Mouse (Mus musculus): Measurements from ENCODE around the gene Avpr1a. TPM values are rescaled to one million over a fixed set of nuclear protein-coding genes. Genes with fewer than 3 reads are reported as not detected.

The Avpr1a gene
- polyA plus RNA-seq, 1 experiment from 2014 or later: 0.16 TPM

- 21% methylated on average over 2 of the region's 2 CpGs for WGBS
- H3K9me3 ChIP-seq: no peaks in the 10 kb centered on the region
- H3K4me1 ChIP-seq: peaks cover 18% of the 10 kb centered on the region
- no peaks in the 10 kb centered on the region for H3K36me3 ChIP-seq (replicated peaks)
- H3K4me3 ChIP-seq: no peak overlapping the region
- H3K27ac ChIP-seq (replicated peaks): no peak overlapping the region
- DNase-seq (ENCODE audit: low spot score): no peak
- H3K27me3 ChIP-seq (replicated peaks; ENCODE audit: low read depth, poor library complexity, severe bottlenecking): no peaks in the 10 kb centered on the region
Observed at GRCm38 (mm10) chr10:122498551-122498950, 50.3 kb downstream of the Avpr1a start.

GRCm38 (mm10) chr10:122499306-122499705 lies 51.0 kb downstream of the Avpr1a start:
- WGBS: 57% methylated on average over 6 of the region's 6 CpGs
- no peak overlapping the region for H3K27ac ChIP-seq (replicated peaks)
- peaks cover 18% of the 10 kb centered on the region for H3K4me1 ChIP-seq
- no peak overlapping the region for H3K4me3 ChIP-seq
- no peaks in the 10 kb centered on the region for H3K36me3 ChIP-seq (replicated peaks)
- H3K27me3 ChIP-seq (replicated peaks; ENCODE audit: low read depth, poor library complexity, severe bottlenecking): no peaks in the 10 kb centered on the region
- no peak for DNase-seq (ENCODE audit: low spot score)
- no peaks in the 10 kb centered on the region for H3K9me3 ChIP-seq

Other genes with a start within 250 kb of the Avpr1a start
- 3.4 and 3.9 TPM in 2 replicates for gene Ppm1h, start 230.3 kb downstream of the Avpr1a start, polyA plus RNA-seq (2016; fragmentation: Nextera tagmentation; extraction: Ambion mirVana)

Measured in embryonic facial prominence, embryonic 10.5 days (tissue).